Mouse (Mus musculus): ENCODE results near the gene Fbxo8. TPM values are rescaled to one million over a fixed set of nuclear protein-coding genes. Genes with fewer than 3 reads are reported as not detected.

Fbxo8 gene
- total RNA-seq, 2 experiments from 2014 or later: 31.2 to 33.9 TPM

Small RNA genes lying within 50 kb of the gene (microRNA-seq; reads per million reads assigned to microRNA genes)
- gene Gm25992: not detected

Other genes with a start within 250 kb of the Fbxo8 start
- 10 to 100 TPM; 22.6 to 24.8 TPM for gene Cep44, start within 50 bp of the Fbxo8 start, total RNA-seq (2021)

Measured in left cerebral cortex, postnatal 10 days (tissue).